Mouse (Mus musculus) olfactory bulb, adult 2 months (tissue): ENCODE data around the gene Apoe.

Experiments
- CTCF ChIP-seq: fragments of 200-500 bp; IDR thresholded peaks from 2 replicates; pipeline ENCODE4 v1.5.1; 2012; ENCODE audit warnings: low read depth, mild to moderate bottlenecking, low read length, moderate library complexity; ENCODE audit not compliant: insufficient read depth
- POLR2A ChIP-seq: fragments of 200-500 bp; IDR thresholded peaks from 2 replicates; pipeline ENCODE4 v1.6.1; 2012; ENCODE audit warnings: mild to moderate bottlenecking, low read depth, low read length, moderate library complexity; ENCODE audit not compliant: insufficient read depth

- TF ChIP-seq POLR2A (no peak), CTCF (peak; percentile 58; the same call in 1 of the 2 replicates)
These were observed 2.2 kb upstream of the Apoe start for GRCm38 (mm10) chr7:19701069-19701761.
